Mouse (Mus musculus) cerebellum, adult 11-12 months (tissue): ENCODE measurements around the gene Cwh43.

Experiments
- DNase-seq: peaks from one replicate; pipeline ENCODE4 v3.0.0; 2022

Gene Cwh43

DNA sequence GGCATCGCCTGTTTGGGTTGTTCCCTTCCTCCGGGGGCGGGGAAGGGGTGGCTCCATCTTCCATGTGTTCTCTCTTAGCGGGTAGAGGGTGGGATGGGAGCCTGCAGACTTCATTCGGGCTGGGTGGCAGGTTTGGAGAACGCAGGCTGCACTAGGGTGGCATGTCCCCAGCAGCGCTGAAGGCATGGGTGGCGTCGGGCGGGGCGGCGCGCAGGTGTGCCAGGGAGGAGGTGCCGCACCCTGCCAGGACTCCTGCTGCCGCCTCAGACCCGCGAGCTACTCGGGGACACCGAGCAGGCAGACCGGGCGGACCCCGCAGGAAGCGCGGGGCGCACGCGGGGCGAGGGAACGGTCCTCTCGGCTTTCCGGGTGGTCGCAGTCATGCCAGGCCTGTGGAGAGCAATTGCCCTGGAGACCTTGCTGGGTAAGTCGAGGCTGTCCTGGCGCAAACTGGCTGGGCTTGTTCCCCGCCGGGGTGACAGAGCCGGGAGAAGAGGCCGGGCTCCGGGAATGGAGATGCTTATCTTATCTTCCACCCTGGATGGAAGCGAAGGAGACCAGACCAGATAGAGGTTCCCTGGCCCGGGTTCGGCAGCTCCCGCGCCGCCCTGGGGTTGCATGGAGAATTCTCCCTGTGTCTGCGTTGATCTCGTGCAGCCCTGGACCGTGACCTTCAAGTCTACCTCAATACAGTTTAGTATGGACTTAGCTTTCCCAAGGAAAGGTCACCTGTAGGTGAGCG is at the start of gene Cwh43:
Gene Cwh43 (plus strand): TSS at position 95 of the 742 bp plus-strand sequence.
- DNase-seq: no peak

DNA sequence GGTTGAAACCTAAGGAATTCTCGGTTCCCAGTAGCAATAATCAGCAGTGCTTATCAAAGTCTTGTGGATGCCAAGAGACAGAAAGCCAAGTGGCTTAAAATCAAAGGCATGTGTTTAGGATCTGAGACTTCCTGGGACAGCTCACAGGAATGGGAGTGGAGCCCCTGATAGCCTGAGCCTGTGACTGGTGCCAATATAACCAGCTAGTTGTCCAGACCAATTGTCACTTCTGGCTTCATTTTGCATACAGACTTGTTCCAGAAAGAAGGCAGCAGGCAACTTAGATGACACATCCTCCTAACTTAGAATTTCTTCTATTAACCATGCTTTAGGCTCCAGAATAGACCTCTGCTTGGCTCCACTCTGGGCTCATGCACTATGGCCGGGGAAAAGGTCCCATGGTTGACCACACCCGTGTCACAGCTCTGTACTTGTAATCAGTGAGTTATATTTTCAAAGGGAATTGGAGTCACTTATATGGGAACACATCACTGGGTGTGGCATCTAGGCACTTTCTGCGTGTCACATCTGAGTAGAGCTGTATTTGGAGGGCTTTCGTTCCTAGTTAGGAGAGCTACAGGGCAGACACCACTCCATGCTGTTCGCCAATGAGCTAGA is 46.6 kb upstream of the Cwh43 start:
- no peak for DNase-seq

DNA sequence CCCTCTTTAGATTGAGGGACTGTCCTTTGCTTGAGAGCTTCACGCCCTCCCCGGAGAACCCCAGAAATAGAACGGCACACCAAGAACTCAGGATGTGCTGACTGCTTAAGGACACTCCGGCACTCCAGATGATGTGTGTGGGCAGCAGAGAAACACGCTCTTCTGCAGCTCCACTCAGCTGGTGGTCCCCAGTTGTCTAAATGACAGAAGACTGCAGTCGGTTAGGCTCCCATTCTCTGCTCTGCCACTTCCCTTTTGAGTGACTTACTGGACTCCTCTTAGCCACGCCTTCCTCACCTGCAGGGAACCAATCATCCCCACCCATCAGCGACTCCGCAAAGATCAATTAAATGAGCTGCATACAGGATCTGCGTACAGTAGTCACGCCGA is 46.1 kb upstream of the Cwh43 start:
- DNase-seq: no peak

DNA sequence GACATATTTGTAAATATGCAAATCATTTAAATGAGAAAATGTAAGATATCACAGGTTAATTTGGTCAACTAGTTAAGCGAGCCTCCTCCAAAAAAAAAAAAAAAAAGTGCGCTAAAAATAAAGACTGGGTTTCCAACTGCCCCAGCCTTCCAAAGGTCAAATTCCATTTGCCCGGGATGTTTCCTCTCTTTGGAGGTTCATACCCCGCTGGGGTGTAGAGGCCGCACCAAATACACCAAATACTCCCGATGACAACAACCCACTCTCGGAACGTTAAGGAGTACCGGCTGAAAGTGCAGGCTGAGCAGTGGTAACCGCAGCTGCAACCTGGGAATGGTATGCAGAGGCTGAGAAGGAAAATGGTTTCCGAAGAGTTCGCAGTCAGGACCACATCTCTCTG is 45.6 kb upstream of the Cwh43 start:
- DNase-seq: no peak

DNA sequence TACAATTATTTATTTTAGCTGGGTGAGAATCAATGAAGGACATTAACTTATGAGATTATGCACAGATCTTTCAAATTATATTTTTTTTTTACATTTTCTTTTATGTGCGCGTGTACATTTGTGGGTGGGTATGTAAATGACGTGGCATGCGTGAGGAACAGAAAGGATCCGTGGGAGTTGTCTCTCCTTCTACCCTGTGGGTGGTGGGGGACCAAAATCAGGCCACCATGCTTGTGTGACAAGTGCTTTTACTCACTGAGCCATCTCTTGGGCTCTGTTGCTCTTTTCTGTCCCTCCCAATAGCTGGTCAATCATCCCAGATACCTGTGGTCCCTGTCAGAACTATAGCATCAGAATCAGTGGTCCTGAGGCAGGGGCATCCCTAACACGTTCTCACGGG is 43.5 kb upstream of the Cwh43 start:
- no peak for DNase-seq

DNA sequence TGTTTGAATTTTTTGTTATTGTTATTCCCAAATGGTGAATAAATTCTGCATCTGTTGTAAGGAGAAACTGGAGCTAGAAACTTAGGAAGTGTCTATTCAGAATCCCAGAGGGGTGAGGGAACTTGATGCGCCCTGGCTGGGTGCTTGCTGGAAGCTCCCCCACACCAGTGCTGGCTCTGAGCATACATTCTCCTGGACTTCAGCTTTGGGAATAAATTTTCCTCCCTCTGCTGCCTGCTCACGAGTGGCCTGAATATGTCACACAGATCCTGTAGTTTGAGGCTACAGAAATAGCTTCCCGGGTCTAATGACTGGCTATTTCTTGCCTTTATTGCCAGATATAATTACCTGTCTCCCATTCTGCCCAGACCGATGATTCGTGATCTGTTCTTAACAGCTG is 43.1 kb upstream of the Cwh43 start:
- DNase-seq: no peak

DNA sequence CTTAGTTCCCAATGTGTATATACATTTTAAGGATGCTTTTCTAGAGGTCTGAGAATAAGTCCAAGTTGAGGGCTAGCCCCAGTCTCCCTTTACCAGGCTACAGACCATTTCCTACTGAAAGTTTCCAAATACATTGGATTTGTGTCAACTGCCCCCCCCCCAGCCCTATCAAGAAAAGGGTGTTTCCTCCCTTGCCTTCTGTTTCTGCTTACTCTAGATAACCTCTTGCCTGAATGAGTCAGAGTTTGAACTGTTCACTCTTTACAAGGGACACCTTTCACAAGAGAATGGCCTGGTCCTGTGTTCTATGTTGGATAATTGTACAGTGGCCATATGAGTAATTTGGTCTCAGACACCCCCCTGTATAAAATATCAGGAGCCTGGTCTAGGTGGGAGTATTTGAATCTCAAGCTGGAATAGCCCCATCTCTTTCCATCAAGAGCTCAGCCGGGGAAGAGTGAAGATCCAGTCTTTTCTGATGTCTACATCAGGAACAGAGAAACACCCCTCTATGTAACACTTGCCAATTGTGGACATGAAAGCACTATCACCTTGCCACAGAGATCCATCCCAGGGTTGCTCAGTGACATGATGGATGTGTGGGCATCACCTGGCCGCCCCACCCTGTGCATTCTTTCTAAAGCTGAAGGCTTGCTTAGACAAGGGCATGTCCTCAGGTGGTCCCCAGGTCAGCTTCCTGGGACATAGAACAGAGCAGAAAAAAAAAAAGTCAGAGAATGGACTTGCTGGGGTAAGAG is 41.6 kb upstream of the Cwh43 start:
- DNase-seq: no peak

DNA sequence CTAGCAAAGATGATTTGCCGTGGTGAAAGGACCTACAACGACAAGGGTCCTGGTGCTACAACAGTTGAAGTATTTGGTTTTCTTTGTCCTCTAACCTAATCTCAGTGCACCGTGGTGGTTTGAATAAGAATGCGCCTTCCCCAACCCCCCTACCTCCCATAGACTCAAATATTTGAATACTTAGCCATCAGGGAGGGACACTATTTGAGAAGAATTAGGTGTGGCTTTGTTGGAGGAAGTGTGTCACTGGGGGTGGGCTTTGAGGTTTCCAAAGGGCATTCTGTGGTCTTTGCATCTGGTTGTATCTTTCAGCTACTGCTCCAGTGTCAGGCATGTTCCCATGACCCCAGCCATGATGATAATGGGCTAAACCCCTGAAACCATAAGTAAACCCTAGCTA is 38.0 kb upstream of the Cwh43 start:
- DNase-seq: no peak

DNA sequence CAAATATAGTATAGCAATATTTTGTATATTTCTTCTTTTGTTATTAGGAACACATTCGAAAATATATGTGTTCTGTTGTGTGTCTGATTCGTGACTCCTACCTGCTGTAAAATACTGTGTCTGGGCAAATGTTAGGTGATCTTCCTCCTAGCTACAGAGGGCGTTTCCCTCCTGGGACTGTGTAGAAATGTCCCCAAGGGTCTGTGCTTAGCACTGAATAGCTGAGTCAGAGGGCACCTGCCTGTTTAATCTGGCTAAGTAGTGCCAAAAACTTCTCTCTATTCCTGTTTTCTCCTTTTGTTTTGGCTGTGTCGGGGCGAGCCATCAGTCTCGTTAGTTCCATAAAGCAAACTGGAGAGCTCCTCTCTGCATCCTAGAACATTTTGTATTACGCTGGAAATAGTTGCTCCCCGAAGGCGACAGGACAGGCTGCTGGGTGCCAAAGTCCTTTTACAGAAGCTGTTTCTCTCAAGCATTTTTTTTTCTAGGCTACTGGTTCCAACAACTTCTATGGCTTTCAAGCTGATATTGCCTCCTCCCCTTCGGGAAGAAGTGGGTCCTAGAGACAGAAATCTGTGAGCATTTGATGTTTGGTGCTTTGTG is 36.9 kb upstream of the Cwh43 start:
- no peak for DNase-seq

DNA sequence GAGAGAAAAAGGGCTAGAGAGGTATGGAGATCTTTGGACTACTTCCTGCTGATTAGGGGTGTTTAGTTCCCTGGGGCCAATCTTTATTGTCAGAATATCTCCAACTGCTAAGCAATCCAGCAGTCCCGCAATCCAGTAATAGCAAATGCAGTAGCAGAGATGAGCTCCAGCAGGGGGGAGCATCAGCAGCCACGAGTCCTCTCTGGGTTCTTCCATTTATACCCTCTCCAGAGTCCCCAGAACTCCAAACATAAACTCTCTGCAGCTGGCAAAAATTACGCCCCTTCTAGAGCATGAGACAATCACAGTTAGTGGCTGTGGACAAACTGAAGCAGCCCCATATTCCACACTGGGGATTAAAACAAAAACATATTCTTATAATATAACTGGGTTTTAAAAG is 36.1 kb upstream of the Cwh43 start:
- DNase-seq: no peak

DNA sequence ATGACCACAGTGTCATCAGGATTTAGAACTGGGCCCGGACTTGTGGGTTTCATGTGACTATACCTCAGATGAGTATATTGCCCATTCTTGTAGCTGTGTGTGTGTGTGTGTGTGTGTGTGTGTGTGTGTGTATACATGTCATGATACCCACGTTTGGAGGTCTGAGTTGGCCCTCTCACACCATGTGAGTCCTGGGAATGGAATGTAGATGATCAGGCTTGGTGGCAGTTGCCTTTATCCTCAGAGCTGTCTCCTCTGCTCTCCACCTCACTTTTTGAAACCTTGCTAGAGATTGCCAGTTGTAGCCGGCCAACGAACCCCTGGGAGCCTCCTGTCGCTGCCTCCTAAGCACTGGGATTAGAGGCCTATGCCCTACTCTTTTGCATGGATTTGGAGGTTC is 33.3 kb upstream of the Cwh43 start:
- no peak for DNase-seq

DNA sequence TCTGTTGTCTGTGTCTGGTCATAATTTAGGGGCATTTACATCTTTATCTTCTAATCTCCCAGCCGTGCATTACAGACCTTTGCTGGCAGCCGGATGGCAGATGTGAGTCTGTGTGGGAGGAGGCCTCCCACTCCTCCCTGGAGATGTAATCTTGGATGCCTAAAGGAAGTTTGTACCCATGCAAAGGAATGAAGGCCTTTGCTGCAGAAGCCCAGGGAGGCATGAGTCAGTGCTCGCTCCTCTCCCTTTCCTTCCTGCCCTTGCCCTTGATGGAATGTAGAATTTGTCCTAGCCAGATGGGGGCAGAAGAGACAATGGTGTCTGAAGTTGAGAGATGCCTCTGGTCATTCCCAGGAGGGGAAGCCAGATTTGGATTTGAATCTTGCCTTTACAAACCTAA is 32.7 kb upstream of the Cwh43 start:
- DNase-seq: no peak

DNA sequence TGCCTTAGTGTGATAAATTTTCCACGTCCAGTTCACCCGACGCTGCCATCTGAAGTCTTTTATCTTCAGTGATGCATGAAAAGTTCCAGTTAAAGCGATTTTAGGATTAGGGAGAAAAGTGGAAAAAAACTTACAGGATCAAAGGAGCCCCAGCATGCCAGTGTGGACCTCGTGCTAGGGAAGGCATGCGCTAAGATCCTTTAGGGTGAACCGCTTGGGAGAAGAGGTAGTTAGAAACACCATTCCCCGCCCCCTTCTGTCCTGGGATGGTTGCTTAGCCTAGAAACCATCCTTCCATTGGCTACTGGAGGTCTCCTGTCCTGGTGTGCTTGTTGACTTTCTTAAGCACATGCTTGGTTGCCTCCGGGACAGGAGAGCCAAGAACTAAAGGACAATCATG is 29.8 kb upstream of the Cwh43 start:
- DNase-seq: no peak

DNA sequence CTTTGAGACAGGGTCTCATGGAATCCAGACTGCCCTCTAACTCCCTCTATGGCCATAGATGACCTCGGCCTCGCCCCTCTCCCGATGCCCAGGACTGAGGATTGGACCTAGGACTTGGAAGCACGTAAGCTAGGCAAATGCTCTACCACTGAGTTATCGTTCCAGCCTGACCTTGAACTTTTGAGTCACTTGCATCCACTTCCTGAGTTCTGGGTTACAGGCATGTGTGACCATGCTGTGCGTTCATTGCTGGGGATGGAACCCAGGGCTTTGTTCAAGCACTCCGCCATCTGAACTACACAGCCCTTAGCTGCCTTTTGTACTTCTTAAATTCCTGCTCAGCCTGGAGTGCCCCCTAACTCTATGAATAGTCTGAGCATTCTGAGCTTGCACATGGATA is 29.4 kb upstream of the Cwh43 start:
- DNase-seq: no peak

DNA sequence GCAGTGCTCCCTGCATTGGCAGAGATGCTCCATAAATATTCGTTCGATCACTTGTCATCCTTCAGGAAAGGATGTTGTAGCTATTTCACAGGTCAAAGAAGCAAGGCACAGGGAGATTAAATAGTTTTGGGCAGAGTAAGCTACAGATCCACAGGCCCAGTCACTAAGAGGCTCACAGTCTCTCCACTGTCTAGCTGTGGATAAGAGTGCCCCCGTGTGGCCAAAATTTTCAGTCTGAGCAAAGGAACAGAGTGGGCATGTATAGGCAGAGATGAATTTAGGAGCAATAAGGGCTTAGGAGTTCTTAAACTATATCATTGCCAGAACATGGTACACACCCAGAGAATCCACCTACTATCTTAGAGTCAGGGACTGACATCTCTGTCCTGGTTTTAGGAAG is 26.0 kb upstream of the Cwh43 start:
- DNase-seq: peak; percentile 18

DNA sequence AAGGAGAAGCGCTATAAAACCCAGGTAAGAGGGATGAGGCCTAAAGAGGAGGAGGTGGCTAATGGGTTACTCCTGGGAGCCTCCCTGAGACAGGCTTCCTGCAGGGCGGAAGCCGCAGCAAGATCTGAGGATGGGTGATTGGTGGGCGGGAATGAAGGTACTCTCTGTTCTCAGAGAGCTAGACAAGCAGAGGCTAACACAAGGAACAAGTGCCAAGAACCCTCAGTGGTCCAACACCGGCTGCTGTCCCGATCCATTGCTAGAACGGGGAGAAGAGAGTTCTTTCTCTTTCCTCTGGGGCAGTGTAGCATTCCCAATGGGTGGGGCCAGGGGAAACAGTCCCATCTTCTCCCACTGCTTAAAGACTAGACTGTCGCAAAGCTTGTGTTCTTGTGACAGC is 25.0 kb upstream of the Cwh43 start:
- no peak for DNase-seq

DNA sequence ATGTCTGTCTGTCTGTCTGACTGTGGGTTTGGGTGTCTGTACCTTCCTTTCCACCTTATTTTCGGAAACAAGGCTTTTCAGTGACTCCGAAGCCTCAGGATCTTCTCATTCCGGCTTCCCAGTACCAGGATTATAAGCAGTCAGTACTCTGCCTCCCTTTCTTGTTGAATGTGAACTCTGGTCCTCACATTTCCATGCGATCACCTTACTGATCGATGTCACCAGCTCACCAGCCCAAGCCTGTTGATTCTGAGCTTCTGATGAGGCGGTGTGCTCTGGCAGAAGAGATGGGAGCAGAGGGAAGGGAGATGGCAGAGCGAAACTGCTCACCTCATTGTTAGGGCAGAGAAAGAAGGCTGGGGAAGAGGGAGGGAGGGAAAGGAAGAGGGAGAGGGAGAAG is 24.4 kb upstream of the Cwh43 start:
- DNase-seq: no peak

DNA sequence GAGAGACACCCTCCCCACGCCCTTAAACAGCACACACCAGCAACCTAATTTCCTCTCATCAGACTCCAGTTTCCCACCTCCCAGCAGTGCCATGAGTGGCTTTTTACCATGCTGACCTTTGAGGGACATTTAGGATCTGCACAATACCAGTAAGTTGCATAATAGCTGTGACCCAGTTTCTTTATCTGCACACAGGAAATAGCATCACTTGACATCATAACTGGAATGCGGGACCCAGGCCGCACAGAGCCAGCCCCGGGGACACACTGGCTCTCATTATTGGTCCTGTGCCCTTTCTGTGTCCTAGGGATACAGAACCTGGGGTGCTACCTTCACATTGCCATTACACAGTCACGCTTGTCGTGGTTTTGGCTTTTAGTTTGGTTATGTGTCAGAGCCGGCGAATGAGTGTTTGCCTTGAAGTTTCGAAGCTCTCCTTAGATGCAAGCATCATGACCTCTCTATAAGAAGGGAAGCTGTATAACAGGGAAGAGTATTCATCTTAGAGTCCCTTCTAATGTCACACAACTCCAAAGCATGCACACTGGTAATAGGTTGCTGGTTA is 23.8 kb upstream of the Cwh43 start:
- DNase-seq: no peak

DNA sequence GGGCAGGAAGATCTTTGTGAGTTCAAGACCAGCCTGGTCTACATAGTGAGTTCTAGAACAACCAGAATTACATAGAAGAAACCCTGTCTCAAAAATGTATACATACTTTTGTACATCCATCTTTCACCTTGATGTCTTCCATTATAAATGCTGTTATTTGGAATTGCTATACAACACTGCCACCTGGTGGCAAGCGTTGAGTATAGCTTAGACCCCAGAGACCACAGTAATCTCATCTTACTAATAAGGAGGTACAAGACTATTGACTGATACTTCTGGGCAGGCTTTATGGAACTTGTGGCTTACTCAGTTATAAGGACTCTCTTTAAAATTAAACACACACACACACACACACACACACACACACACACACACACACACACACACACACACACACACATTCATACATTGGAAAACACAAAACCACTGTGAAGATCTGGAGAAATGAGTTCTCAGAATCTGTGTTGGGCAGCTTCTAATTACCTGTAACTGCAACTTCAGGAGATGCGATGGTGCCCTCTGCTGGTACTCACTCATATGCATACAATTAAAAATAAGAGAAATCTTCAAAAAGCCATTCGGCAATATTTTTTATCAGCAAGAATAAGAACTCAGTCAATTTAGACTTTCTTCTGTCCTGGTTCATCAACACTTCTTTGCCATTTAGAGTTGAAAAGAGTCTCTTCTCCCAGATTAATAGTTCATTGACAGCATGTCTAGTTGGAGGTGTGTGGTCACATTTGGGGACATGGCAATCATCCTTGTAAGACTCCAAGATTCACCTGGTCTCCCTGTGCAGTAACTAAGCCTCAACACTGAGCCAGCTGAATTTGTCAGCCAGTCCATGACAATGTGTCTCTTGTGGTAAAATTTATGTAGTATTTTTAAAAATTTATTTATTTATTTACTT is 22.9 kb upstream of the Cwh43 start:
- DNase-seq: peak; percentile 23

DNA sequence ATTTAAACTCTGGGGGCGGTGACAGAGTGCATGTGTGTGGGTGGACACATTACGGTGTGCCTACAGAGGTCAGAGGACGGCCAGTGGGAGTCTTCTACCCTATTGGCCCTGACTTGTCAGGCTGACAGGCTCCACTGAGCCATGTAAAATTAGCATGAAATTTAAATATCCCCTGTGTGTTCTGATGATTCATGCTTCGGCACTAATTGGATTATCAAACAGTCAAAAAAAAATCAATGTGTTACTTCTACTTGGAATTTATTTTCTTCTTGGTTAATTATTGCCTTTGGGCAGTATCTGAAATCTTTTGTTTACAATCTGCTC is 22.3 kb upstream of the Cwh43 start:
- DNase-seq: no peak

DNA sequence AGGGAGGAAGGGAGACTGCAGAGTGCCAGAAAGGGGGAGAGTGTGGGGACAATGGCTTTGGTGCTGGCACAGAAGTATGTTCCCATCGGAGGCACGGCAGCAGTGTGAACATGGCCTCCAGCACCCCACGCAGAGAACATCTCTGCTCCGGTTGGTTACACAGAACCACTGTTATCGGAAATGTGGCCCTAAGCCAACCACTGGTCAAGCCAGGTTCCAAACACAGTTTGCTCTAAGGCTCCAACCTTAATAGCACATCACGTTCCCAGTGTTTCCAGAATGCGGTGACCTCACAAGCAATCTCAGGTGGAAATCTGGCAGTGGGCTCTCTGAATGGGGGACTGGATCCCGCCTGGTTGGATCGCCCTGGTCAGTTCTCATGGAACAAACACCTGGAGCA is 12.8 kb upstream of the Cwh43 start:
- DNase-seq: no peak

DNA sequence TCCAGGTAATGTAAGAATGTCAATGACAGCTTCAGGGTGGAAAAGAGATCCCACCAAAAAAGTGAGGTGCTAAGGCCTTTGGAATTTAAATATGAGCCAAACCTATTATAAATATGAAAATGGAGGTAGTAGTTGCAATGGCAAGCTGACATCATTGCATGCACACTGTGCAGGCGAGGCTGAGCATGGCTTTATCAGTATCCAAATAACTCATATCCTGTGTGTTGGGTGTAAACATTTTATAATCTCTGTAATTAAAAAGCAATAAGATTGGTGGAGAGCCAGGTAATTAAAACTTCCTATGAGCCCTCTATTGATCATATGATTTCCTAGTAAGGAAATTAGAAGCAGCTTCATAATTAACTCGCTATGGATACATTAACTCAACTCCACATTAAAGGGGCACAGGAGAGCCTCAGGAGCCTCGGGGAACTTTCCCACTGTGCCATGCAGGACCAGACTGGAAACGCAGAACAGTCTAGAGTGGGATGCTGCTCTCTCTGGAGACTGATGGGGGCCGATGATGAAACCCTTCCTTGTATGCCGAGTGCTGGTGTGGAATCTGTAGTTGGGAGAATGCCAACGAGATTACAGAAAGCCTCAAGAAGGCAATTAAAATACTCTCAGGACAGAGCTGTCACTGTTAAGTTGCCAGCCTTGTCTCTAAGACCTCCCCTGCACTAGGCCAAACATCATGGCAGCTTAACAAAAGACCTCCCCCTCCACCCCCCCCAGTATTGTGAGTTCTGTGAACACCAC is 5.9 kb upstream of the Cwh43 start:
- no peak for DNase-seq
